Mouse (Mus musculus) MEL (cell line): Measurements from ENCODE around the gene Mast3. TPM values are rescaled to one million over a fixed set of nuclear protein-coding genes. Genes with fewer than 3 reads are reported as not detected.

Source experiments
- DNase-seq: peaks from one replicate; pipeline ENCODE4 v3.0.0; 2011; ENCODE audit warnings: low read depth, low spot score
- H3K27ac ChIP-seq: 2 replicates; pipeline ENCODE4 v1.5.1; 2012; ENCODE audit warnings: low read depth, mild to moderate bottlenecking, control low read depth, low read length, moderate library complexity; ENCODE audit not compliant: control insufficient read depth
- H3K27me3 ChIP-seq, 2 experiments: fragments of 150-350 bp in 1 of 2; sonication (generic) in 1 of 2; 2 replicates each; pipeline ENCODE4 v1.6.1; 2012; ENCODE audit warnings: low read length in 2 of 2, mild to moderate bottlenecking in 2 of 2, improper control_type of control experiment in 1 of 2, moderate library complexity in 1 of 2; ENCODE audit not compliant: insufficient read depth in 2 of 2, control insufficient read depth in 1 of 2
- H3K36me3 ChIP-seq, 2 experiments: 2 replicates each; pipeline ENCODE4 v1.6.1; 2012 to 2014; ENCODE audit warnings: low read length in 2 of 2, improper control_type of control experiment in 1 of 2, inconsistent platforms in 1 of 2, mild to moderate bottlenecking in 1 of 2; ENCODE audit not compliant: insufficient read depth in 2 of 2, control insufficient read depth in 1 of 2
- H3K4me1 ChIP-seq, 2 experiments: fragments of 150-350 bp in 1 of 2; sonication (generic) in 1 of 2; 2 replicates each; pipeline ENCODE4 v1.6.1; 2012; ENCODE audit warnings: low read length in 2 of 2, improper control_type of control experiment in 1 of 2, mild to moderate bottlenecking in 1 of 2; ENCODE audit not compliant: insufficient read depth in 2 of 2, control insufficient read depth in 1 of 2
- H3K4me3 ChIP-seq, 2 experiments: fragments of 150-350 bp in 1 of 2; sonication (generic) in 1 of 2; 2 replicates each; pipeline ENCODE4 v1.5.1; 2012; ENCODE audit warnings: low read depth in 2 of 2, low read length in 2 of 2, mild to moderate bottlenecking in 2 of 2, moderate library complexity in 2 of 2, control low read depth in 1 of 2, improper control_type of control experiment in 1 of 2; ENCODE audit not compliant: control insufficient read depth in 1 of 2, insufficient read depth in 1 of 2
- H3K79me2 ChIP-seq: 2 replicates; pipeline ENCODE4 v1.6.1; 2012; ENCODE audit warnings: mild to moderate bottlenecking, low read length, moderate library complexity; ENCODE audit not compliant: control insufficient read depth, poor library complexity, insufficient read depth
- H3K9ac ChIP-seq: 2 replicates; pipeline ENCODE4 v1.6.1; 2012; ENCODE audit warnings: low read depth, mild to moderate bottlenecking, control low read depth, low read length, moderate library complexity; ENCODE audit not compliant: control insufficient read depth, poor library complexity, severe bottlenecking
- H3K9me3 ChIP-seq: fragments of 150-350 bp; sonication (generic); replicated peaks from 2 replicates; pipeline ENCODE4 v1.6.1; 2012; ENCODE audit warnings: mild to moderate bottlenecking, low read length, improper control_type of control experiment, moderate library complexity; ENCODE audit not compliant: insufficient read depth
- CHD1 ChIP-seq: IDR thresholded peaks from 2 replicates; pipeline ENCODE4 v1.6.1; 2012; ENCODE audit warnings: low read depth, mild to moderate bottlenecking, inconsistent platforms, low read length, improper control_type of control experiment
- CHD2 ChIP-seq: IDR thresholded peaks from 2 replicates; pipeline ENCODE4 v1.6.1; 2011; ENCODE audit warnings: low read length, improper control_type of control experiment
- E2F4 ChIP-seq: IDR thresholded peaks from 2 replicates; pipeline ENCODE4 v1.6.1; 2011; ENCODE audit warnings: low read depth, low read length, improper control_type of control experiment, borderline replicate concordance
- ELF1 ChIP-seq: IDR thresholded peaks from 2 replicates; pipeline ENCODE4 v1.6.1; 2014; ENCODE audit warnings: low read depth, mild to moderate bottlenecking, inconsistent platforms, low read length, improper control_type of control experiment, moderate library complexity
- EP300 ChIP-seq, 2 experiments: IDR thresholded peaks; 2 replicates each; pipeline ENCODE4 v1.6.1; 2011; ENCODE audit warnings: improper control_type of control experiment in 2 of 2, low read length in 2 of 2, low read depth in 1 of 2, mild to moderate bottlenecking in 1 of 2
- ETS1 ChIP-seq: IDR thresholded peaks from 2 replicates; pipeline ENCODE4 v1.6.1; 2012; ENCODE audit warnings: low read depth, mild to moderate bottlenecking, inconsistent platforms, low read length, improper control_type of control experiment, moderate library complexity
- GABPA ChIP-seq: IDR thresholded peaks from 2 replicates; pipeline ENCODE4 v1.6.1; 2012; ENCODE audit warnings: low read depth, mild to moderate bottlenecking, inconsistent platforms, low read length, improper control_type of control experiment, moderate library complexity
- GATA1 ChIP-seq: IDR thresholded peaks from 2 replicates; pipeline ENCODE4 v1.6.1; 2011; ENCODE audit warnings: low read depth, low read length, improper control_type of control experiment
- HCFC1 ChIP-seq: IDR thresholded peaks from 2 replicates; pipeline ENCODE4 v1.6.1; 2012; ENCODE audit warnings: low read depth, mild to moderate bottlenecking, inconsistent platforms, low read length, improper control_type of control experiment, moderate library complexity
- JUND ChIP-seq: IDR thresholded peaks from 2 replicates; pipeline ENCODE4 v1.6.1; 2011; ENCODE audit warnings: low read depth, mild to moderate bottlenecking, improper control_type of control experiment, low read length
- KAT2A ChIP-seq: conservative IDR thresholded peaks from 2 replicates; pipeline ENCODE4 v1.6.1; 2012; ENCODE audit warnings: low read depth, low read length, improper control_type of control experiment, inconsistent platforms
- MAFK ChIP-seq: IDR thresholded peaks from 2 replicates; pipeline ENCODE4 v1.6.1; 2011; ENCODE audit warnings: low read depth, mild to moderate bottlenecking, low read length, improper control_type of control experiment, borderline replicate concordance
- POLR2A ChIP-seq, 2 experiments: IDR thresholded peaks; 2 replicates each; pipeline ENCODE4 v1.6.1; 2011 to 2012; ENCODE audit warnings: low read length in 2 of 2, mild to moderate bottlenecking in 2 of 2, control low read depth in 1 of 2, improper control_type of control experiment in 1 of 2, low read depth in 1 of 2, moderate library complexity in 1 of 2; ENCODE audit not compliant: control insufficient read depth in 1 of 2, insufficient read depth in 1 of 2, poor library complexity in 1 of 2
- SIN3A ChIP-seq: IDR thresholded peaks from 2 replicates; pipeline ENCODE4 v1.6.1; 2012; ENCODE audit warnings: low read length, improper control_type of control experiment, inconsistent platforms
- SMC3 ChIP-seq: IDR thresholded peaks from 2 replicates; pipeline ENCODE4 v1.6.1; 2011; ENCODE audit warnings: low read depth, low read length, improper control_type of control experiment
- TAL1 ChIP-seq: IDR thresholded peaks from 2 replicates; pipeline ENCODE4 v1.6.1; 2012; ENCODE audit warnings: mild to moderate bottlenecking, inconsistent platforms, low read length, moderate library complexity, mixed read lengths
- TBP ChIP-seq: IDR thresholded peaks from 2 replicates; pipeline ENCODE4 v1.8.0; 2011; ENCODE audit warnings: low read depth, low read length, improper control_type of control experiment
- TCF12 ChIP-seq: IDR thresholded peaks from 2 replicates; pipeline ENCODE4 v1.6.1; 2014; ENCODE audit warnings: low read depth, mild to moderate bottlenecking, inconsistent platforms, low read length, improper control_type of control experiment, moderate library complexity
- ZC3H11A ChIP-seq: IDR thresholded peaks from 2 replicates; pipeline ENCODE4 v1.6.1; 2012; ENCODE audit warnings: low read depth, mild to moderate bottlenecking, inconsistent platforms, low read length, improper control_type of control experiment
- ZNF384 ChIP-seq: IDR thresholded peaks from 2 replicates; pipeline ENCODE4 v1.6.1; 2012; ENCODE audit warnings: low read depth, mild to moderate bottlenecking, inconsistent platforms, low read length, improper control_type of control experiment
- polyA plus RNA-seq, 2 experiments: library from polyadenylated mRNA; stranded (reverse) in 1 of 2; unstranded in 1 of 2; fragments of >175 nt in 1 of 2; fragments of >200 nt in 1 of 2; gene quantifications; 2 replicates each; pipeline versions ENCODE4 v1.2.1 to v1.2.4; 2012; ENCODE audit warnings: low replicate concordance in 2 of 2, low read depth in 1 of 2; ENCODE audit not compliant: insufficient read length in 2 of 2, insufficient read depth in 1 of 2, missing spikeins in 1 of 2
- total RNA-seq: library from RNA; depleted of rRNA; stranded (reverse); fragments of 300-350 nt; gene quantifications from 2 replicates; pipeline ENCODE4 v1.2.3, GENCODE M21; 2012

Mast3 gene
- total and polyA plus RNA-seq, 3 experiments: 13.5 to 54.7 TPM; not detected in 1

GRCm38 (mm10) chr8:70745691-70746220 is 59.1 kb downstream of the Mast3 start:
- H3K36me3 ChIP-seq: no peaks in the 10 kb centered on the region
- no peak for DNase-seq
- no peaks in the 10 kb centered on the region for H3K4me1 ChIP-seq
- no peak overlapping the region for H3K9ac ChIP-seq
- H3K27ac ChIP-seq: no peak overlapping the region
- no peaks in the 10 kb centered on the region; a peak in 1 of 4 replicates for H3K27me3 ChIP-seq
- no peaks in the 10 kb centered on the region for H3K79me2 ChIP-seq
- TF ChIP-seq CHD2: no peak
- TF ChIP-seq, all 39 proteins: peak for 0
- H3K9me3 ChIP-seq: no peaks in the 10 kb centered on the region
- no peak overlapping the region for H3K4me3 ChIP-seq

- H3K79me2 ChIP-seq: no peaks in the 10 kb centered on the region
- H3K36me3 ChIP-seq: no peaks in the 10 kb centered on the region
- H3K4me1 ChIP-seq: no peaks in the 10 kb centered on the region
- no peaks in the 10 kb centered on the region for H3K9me3 ChIP-seq
- DNase-seq: no peak
- H3K9ac ChIP-seq: no peak overlapping the region
- H3K4me3 ChIP-seq: no peak overlapping the region
- TF ChIP-seq EP300 (IDR thresholded peaks at IDR 0.05; ENCODE audit: low read depth in 1 of 2, low read length in 2 of 2) (no peak), TBP (no peak), SMC3 (no peak), ZC3H11A (no peak), POLR2A (IDR thresholded peaks at IDR 0.05; ENCODE audit: control insufficient read depth in 1 of 2, insufficient read depth in 1 of 2, low read depth in 1 of 2, low read length in 2 of 2, poor library complexity in 1 of 2) (no peak), GABPA (no peak), GATA1 (no peak), E2F4 (no peak), JUND (no peak), HCFC1 (no peak), SIN3A (no peak), MAFK (no peak), TCF12 (no peak), TAL1 (no peak), ETS1 (no peak), ZNF384 (no peak), CHD1 (no peak), KAT2A (no peak), ELF1 (no peak)
- TF ChIP-seq, all 39 proteins: peak for 0
- Histone ChIP-seq H3K27me3 (peaks cover 0 to 1% of the 10 kb centered on the region in 2 experiments; a peak in 2 of 4 replicates), H3K27ac (no peak overlapping the region)
Observed at GRCm38 (mm10) chr8:70744806-70745205, 60.0 kb downstream of the Mast3 start.
